Mouse (Mus musculus) E14TG2a.4 (cell line): ENCODE measurements around the gene Serpinh1.
A peak's percentile ranks its signal among the peaks of the same experiment; 100 is the strongest.

Source experiments
- H3K27me3 ChIP-seq: 2 replicates; pipeline ENCODE4 v1.6.1; 2014; ENCODE audit warnings: low read length, control low read depth; ENCODE audit not compliant: insufficient read depth
- H3K36me3 ChIP-seq: 2 replicates; pipeline ENCODE4 v1.6.1; 2014; ENCODE audit warnings: low read length, control low read depth; ENCODE audit not compliant: insufficient read depth
- H3K4me1 ChIP-seq: replicated peaks from 2 replicates; pipeline ENCODE4 v1.6.1; 2014; ENCODE audit warnings: low read depth, low read length, control low read depth
- H3K4me3 ChIP-seq: replicated peaks from 2 replicates; pipeline ENCODE4 v1.5.1; 2014; ENCODE audit warnings: mild to moderate bottlenecking, low read length
- H3K9me3 ChIP-seq: 2 replicates; pipeline ENCODE4 v1.6.1; 2014; ENCODE audit warnings: low read length, control low read depth
- CTCF ChIP-seq: conservative IDR thresholded peaks from 2 replicates; pipeline ENCODE4 v1.5.1; 2014; ENCODE audit warnings: low read length
- NANOG ChIP-seq: IDR thresholded peaks from 2 replicates; pipeline ENCODE4 v1.6.1; 2014; ENCODE audit warnings: borderline replicate concordance, low read length, mixed read lengths
- POU5F1 ChIP-seq: IDR thresholded peaks from 2 replicates; pipeline ENCODE4 v1.6.1; 2014; ENCODE audit warnings: low read length, borderline replicate concordance

Gene Serpinh1

GRCm38 (mm10) chr7:99352526-99353400 lies at the start of gene Serpinh1:
Gene Serpinh1, minus strand, starts transcription at chr7:99353239.
- peak within 1 kb of the TSS; percentile 75 for H3K4me3 ChIP-seq
- peaks cover 4% of the 10 kb centered on the region for H3K36me3 ChIP-seq
- no peaks in the 10 kb centered on the region for H3K9me3 ChIP-seq
- peaks cover 88% of the 10 kb centered on the region for H3K4me1 ChIP-seq
- peaks cover 78% of the 10 kb centered on the region for H3K27me3 ChIP-seq
- TF ChIP-seq POU5F1 (no peak), CTCF (no peak), NANOG (no peak)

- H3K9me3 ChIP-seq = no peaks in the 10 kb centered on the region
- peaks cover 54% of the 10 kb centered on the region for H3K4me1 ChIP-seq
- no peak overlapping the region for H3K4me3 ChIP-seq
- H3K27me3 ChIP-seq = peaks cover 31% of the 10 kb centered on the region
- no peak for TF ChIP-seq NANOG
- no peak for TF ChIP-seq CTCF
- no peak for TF ChIP-seq POU5F1
- H3K36me3 ChIP-seq = no peaks in the 10 kb centered on the region
Measured at GRCm38 (mm10) chr7:99402477-99402876, 49.4 kb upstream of the Serpinh1 start.

GRCm38 (mm10) chr7:99401373-99401772 lies 48.3 kb upstream of the Serpinh1 start:
- peaks cover 48% of the 10 kb centered on the region for H3K4me1 ChIP-seq
- H3K4me3 ChIP-seq = no peak overlapping the region
- H3K9me3 ChIP-seq = no peaks in the 10 kb centered on the region
- H3K36me3 ChIP-seq = no peaks in the 10 kb centered on the region
- peaks cover 30% of the 10 kb centered on the region for H3K27me3 ChIP-seq
- no peak for TF ChIP-seq CTCF
- TF ChIP-seq POU5F1 = no peak
- no peak for TF ChIP-seq NANOG

- Histone ChIP-seq H3K36me3 (no peaks in the 10 kb centered on the region), H3K27me3 (peaks cover 42% of the 10 kb centered on the region), H3K4me3 (no peak overlapping the region), H3K4me1 (peaks cover 13% of the 10 kb centered on the region), H3K9me3 (no peaks in the 10 kb centered on the region)
- TF ChIP-seq POU5F1 = no peak
- no peak for TF ChIP-seq NANOG
- no peak for TF ChIP-seq CTCF
Measured at GRCm38 (mm10) chr7:99396994-99397659, 44.1 kb upstream of the Serpinh1 start.

- Histone ChIP-seq H3K27me3 (peaks cover 51% of the 10 kb centered on the region), H3K9me3 (no peaks in the 10 kb centered on the region), H3K4me3 (no peak overlapping the region), H3K36me3 (no peaks in the 10 kb centered on the region), H3K4me1 (peaks cover 16% of the 10 kb centered on the region)
- TF ChIP-seq NANOG (no peak), CTCF (no peak), POU5F1 (no peak)
Measured at GRCm38 (mm10) chr7:99395908-99396616, 43.0 kb upstream of the Serpinh1 start.

- no peaks in the 10 kb centered on the region for H3K36me3 ChIP-seq
- H3K27me3 ChIP-seq = peaks cover 53% of the 10 kb centered on the region
- no peaks in the 10 kb centered on the region for H3K9me3 ChIP-seq
- H3K4me3 ChIP-seq = no peak overlapping the region
- H3K4me1 ChIP-seq = peaks cover 22% of the 10 kb centered on the region
- TF ChIP-seq CTCF = no peak
- TF ChIP-seq NANOG = no peak
- no peak for TF ChIP-seq POU5F1
Measured at GRCm38 (mm10) chr7:99395385-99395784, 42.3 kb upstream of the Serpinh1 start.

- TF ChIP-seq NANOG (no peak), CTCF (no peak), POU5F1 (no peak)
- no peaks in the 10 kb centered on the region for H3K36me3 ChIP-seq
- peaks cover 53% of the 10 kb centered on the region for H3K27me3 ChIP-seq
- no peak overlapping the region for H3K4me3 ChIP-seq
- no peaks in the 10 kb centered on the region for H3K9me3 ChIP-seq
- peaks cover 26% of the 10 kb centered on the region for H3K4me1 ChIP-seq
Measured at GRCm38 (mm10) chr7:99393711-99394325, 40.8 kb upstream of the Serpinh1 start.
